Mouse (Mus musculus) C2C12 (cell line): ENCODE measurements around the gene Amdhd1.
"Not testable (repeated sequence)": the region's sequence is repeated elsewhere in the genome, so short reads cannot be mapped to it uniquely, and the experiment has no call there.

Experiments
- CEBPB ChIP-seq: IDR thresholded peaks from one replicate; pipeline ENCODE4 v1.6.1; 2011; ENCODE audit warnings: low read depth, mild to moderate bottlenecking, control low read depth, moderate library complexity
- CTCF ChIP-seq: IDR thresholded peaks from one replicate; pipeline ENCODE4 v1.5.1; 2011; ENCODE audit not compliant: control insufficient read depth, insufficient read depth, insufficient read length
- FOSL1 ChIP-seq: IDR thresholded peaks from one replicate; pipeline ENCODE4 v1.8.0; 2011; ENCODE audit warnings: mild to moderate bottlenecking, low read length; ENCODE audit not compliant: poor library complexity, insufficient read depth, severe bottlenecking
- MAX ChIP-seq: IDR thresholded peaks from one replicate; pipeline ENCODE4 v1.6.1; 2011; ENCODE audit warnings: mild to moderate bottlenecking, control low read depth
- MYOD1 ChIP-seq: IDR thresholded peaks from one replicate; pipeline ENCODE4 v1.6.1; 2011; ENCODE audit warnings: low read depth; ENCODE audit not compliant: control insufficient read depth, insufficient read length
- MYOG ChIP-seq: IDR thresholded peaks from one replicate; pipeline ENCODE4 v1.6.1; 2011; ENCODE audit not compliant: control insufficient read depth, insufficient read length; ENCODE audit errors: extremely low read depth
- USF1 ChIP-seq: IDR thresholded peaks from one replicate; pipeline ENCODE4 v1.6.1; 2011; ENCODE audit warnings: low read depth, mild to moderate bottlenecking, control low read depth, moderate library complexity

- not testable (repeated sequence) for TF ChIP-seq MYOG, USF1, MAX, FOSL1, CTCF, CEBPB, MYOD1
Observed at GRCm38 (mm10) chr10:93557971-93558370, 18.1 kb upstream of the Amdhd1 start.
